Mouse (Mus musculus): ENCODE data around the gene Rnf32. TPM values are rescaled to one million over a fixed set of nuclear protein-coding genes. Genes with fewer than 3 reads are reported as not detected.

The Rnf32 gene
- polyA plus RNA-seq, 1 experiment = not detected

DNA sequence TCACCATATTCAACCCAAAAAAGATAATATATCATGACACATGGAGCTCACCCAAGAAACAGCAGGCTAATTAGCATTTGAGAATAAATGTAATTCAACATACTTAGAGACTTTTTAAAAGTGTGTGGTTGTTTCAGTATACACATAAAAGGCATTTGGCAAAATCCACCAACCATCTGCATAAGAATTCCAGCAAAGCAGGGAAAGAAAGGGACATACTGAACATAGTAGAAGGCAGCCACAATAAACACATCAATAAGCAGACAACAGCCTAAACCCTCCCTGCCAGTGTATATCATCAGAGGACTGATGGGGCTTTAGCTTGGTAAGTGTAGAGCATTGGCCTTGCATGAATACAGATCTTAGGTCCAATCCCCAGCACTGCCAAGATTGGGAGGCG lies 49.0 kb downstream of the Rnf32 start:
- Histone ChIP-seq H3K4me1 (ENCODE audit: control insufficient read depth, insufficient read depth, low read length) (no peaks in the 10 kb centered on the region), H3K4me3 (replicated peaks; ENCODE audit: control insufficient read depth, low read depth, low read length) (no peak overlapping the region), H3K27ac (ENCODE audit: control insufficient read depth, insufficient read depth, low read depth, low read length, poor library complexity) (no peak overlapping the region)
- WGBS = 57% methylated on average over 1 of the region's 1 CpGs
- no peak for TF ChIP-seq POLR2A (IDR thresholded peaks at IDR 0.05; ENCODE audit: borderline replicate concordance, control insufficient read depth, low read depth, low read length)
- no peak for TF ChIP-seq CTCF (IDR thresholded peaks at IDR 0.05; ENCODE audit: control insufficient read depth, insufficient read depth, low read length)

- Histone ChIP-seq H3K27ac (ENCODE audit: control insufficient read depth, insufficient read depth, low read depth, low read length, poor library complexity) (no peak overlapping the region), H3K4me3 (replicated peaks; ENCODE audit: control insufficient read depth, low read depth, low read length) (no peak overlapping the region), H3K4me1 (ENCODE audit: control insufficient read depth, insufficient read depth, low read length) (no peaks in the 10 kb centered on the region)
- 85% methylated on average over 8 of the region's 8 CpGs for WGBS
- TF ChIP-seq CTCF (IDR thresholded peaks at IDR 0.05; ENCODE audit: control insufficient read depth, insufficient read depth, low read length) (no peak), POLR2A (IDR thresholded peaks at IDR 0.05; ENCODE audit: borderline replicate concordance, control insufficient read depth, low read depth, low read length) (no peak)
Observed at GRCm38 (mm10) chr5:29250795-29251495, 55.2 kb downstream of the Rnf32 start.

DNA sequence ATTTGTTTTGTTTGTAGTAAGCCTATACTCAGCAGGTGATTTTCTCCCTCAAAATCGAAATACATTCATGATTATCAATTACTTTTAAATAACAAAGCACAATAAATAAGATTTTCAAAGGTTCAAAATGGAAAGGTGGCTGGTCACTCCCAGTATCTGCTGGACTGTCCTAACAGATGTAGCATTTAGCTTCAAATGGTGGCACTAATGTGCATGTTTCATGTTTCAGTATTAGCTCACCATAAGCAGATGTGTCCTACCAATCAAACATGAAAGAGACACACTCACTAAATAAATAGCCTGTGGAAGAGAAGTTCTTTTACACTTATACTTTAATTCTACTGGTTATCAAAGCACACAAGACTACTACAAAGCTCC lies 55.7 kb downstream of the Rnf32 start:
- Histone ChIP-seq H3K4me1 (ENCODE audit: control insufficient read depth, insufficient read depth, low read length) (no peaks in the 10 kb centered on the region), H3K27ac (ENCODE audit: control insufficient read depth, insufficient read depth, low read depth, low read length, poor library complexity) (no peak overlapping the region), H3K4me3 (replicated peaks; ENCODE audit: control insufficient read depth, low read depth, low read length) (no peak overlapping the region)
- WGBS = 57% methylated on average over 1 of the region's 1 CpGs
- TF ChIP-seq CTCF (IDR thresholded peaks at IDR 0.05; ENCODE audit: control insufficient read depth, insufficient read depth, low read length) (no peak), POLR2A (IDR thresholded peaks at IDR 0.05; ENCODE audit: borderline replicate concordance, control insufficient read depth, low read depth, low read length) (no peak)

GRCm38 (mm10) chr5:29253876-29254275 lies 58.1 kb downstream of the Rnf32 start:
- WGBS = 82% methylated on average over 2 of the region's 2 CpGs
- no peaks in the 10 kb centered on the region for H3K4me1 ChIP-seq (ENCODE audit: control insufficient read depth, insufficient read depth, low read length)
- no peak overlapping the region for H3K4me3 ChIP-seq (replicated peaks; ENCODE audit: control insufficient read depth, low read depth, low read length)
- H3K27ac ChIP-seq (ENCODE audit: control insufficient read depth, insufficient read depth, low read depth, low read length, poor library complexity) = no peak overlapping the region
- TF ChIP-seq CTCF (IDR thresholded peaks at IDR 0.05; ENCODE audit: control insufficient read depth, insufficient read depth, low read length) (no peak), POLR2A (IDR thresholded peaks at IDR 0.05; ENCODE audit: borderline replicate concordance, control insufficient read depth, low read depth, low read length) (no peak)

DNA sequence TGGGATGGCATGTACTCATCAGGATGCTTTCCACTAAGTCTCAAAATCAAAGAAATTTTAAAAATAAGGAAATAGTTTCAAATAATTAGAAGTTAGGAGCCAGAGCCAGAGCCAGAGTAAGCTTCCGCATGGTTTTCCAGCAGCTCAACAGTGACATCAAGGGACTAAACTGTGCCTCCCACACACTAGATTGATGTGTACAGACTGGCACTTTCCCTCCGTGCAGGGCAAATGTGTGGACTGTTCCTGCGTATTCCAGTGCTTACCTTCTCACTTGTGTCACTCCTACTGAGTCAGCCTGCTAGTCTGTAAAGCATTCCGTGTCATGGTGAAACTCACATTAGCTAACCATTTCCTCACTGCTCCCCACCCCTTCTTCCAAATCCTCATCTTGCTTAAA lies 75.1 kb downstream of the Rnf32 start:
- Histone ChIP-seq H3K27ac (ENCODE audit: control insufficient read depth, insufficient read depth, low read depth, low read length, poor library complexity) (no peak overlapping the region), H3K4me3 (replicated peaks; ENCODE audit: control insufficient read depth, low read depth, low read length) (no peak overlapping the region), H3K4me1 (ENCODE audit: control insufficient read depth, insufficient read depth, low read length) (peaks cover 1% of the 10 kb centered on the region)
- TF ChIP-seq CTCF (IDR thresholded peaks at IDR 0.05; ENCODE audit: control insufficient read depth, insufficient read depth, low read length) (no peak), POLR2A (IDR thresholded peaks at IDR 0.05; ENCODE audit: borderline replicate concordance, control insufficient read depth, low read depth, low read length) (no peak)
- 67% methylated on average over 4 of the region's 4 CpGs for WGBS

- Histone ChIP-seq H3K27ac (ENCODE audit: control insufficient read depth, insufficient read depth, low read depth, low read length, poor library complexity) (no peak overlapping the region), H3K4me3 (replicated peaks; ENCODE audit: control insufficient read depth, low read depth, low read length) (no peak overlapping the region), H3K4me1 (ENCODE audit: control insufficient read depth, insufficient read depth, low read length) (peaks cover 1% of the 10 kb centered on the region)
- WGBS = 72% methylated on average over 2 of the region's 2 CpGs
- no peak for TF ChIP-seq CTCF (IDR thresholded peaks at IDR 0.05; ENCODE audit: control insufficient read depth, insufficient read depth, low read length)
- TF ChIP-seq POLR2A (IDR thresholded peaks at IDR 0.05; ENCODE audit: borderline replicate concordance, control insufficient read depth, low read depth, low read length) = no peak
Observed at GRCm38 (mm10) chr5:29273426-29273825, 77.6 kb downstream of the Rnf32 start.

DNA sequence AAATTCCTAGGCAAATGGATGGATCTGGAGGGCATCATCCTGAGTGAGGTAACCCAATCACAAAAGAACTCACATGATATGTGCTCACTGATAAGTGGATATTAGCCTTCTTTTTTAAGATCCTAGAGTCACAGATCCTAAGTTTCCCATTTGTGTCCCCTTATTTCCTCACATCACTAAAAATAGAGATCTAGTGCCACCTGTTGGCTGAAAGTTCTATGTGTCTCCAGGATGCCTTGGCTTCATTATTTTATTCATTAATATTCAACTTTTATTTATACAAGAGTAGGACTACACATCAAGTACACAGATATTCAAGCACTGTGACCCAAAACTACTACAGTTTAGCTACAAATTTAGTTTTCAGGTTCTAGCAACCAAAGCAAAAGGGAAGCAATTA lies 79.0 kb downstream of the Rnf32 start:
- Histone ChIP-seq H3K27ac (ENCODE audit: control insufficient read depth, insufficient read depth, low read depth, low read length, poor library complexity) (no peak overlapping the region), H3K4me1 (ENCODE audit: control insufficient read depth, insufficient read depth, low read length) (peaks cover 1% of the 10 kb centered on the region), H3K4me3 (replicated peaks; ENCODE audit: control insufficient read depth, low read depth, low read length) (no peak overlapping the region)
- TF ChIP-seq CTCF (IDR thresholded peaks at IDR 0.05; ENCODE audit: control insufficient read depth, insufficient read depth, low read length) = no peak
- TF ChIP-seq POLR2A (IDR thresholded peaks at IDR 0.05; ENCODE audit: borderline replicate concordance, control insufficient read depth, low read depth, low read length) = no peak

Other genes with a start within 250 kb of the Rnf32 start
- 1.7 and 2.2 TPM in 2 replicates for gene Lmbr1, start 182.4 kb downstream of the Rnf32 start, polyA plus RNA-seq (2011; ENCODE audit: insufficient read depth, insufficient read length, low replicate concordance, missing spikeins)
- 3.4 and 3.9 TPM in 2 replicates for gene Nom1, start 238.7 kb downstream of the Rnf32 start, polyA plus RNA-seq (2011; ENCODE audit: insufficient read depth, insufficient read length, low replicate concordance, missing spikeins)